Mouse (Mus musculus): Measurements from ENCODE around the gene Cab39. TPM values are rescaled to one million over a fixed set of nuclear protein-coding genes. Genes with fewer than 3 reads are reported as not detected.

Cab39 gene
- total RNA-seq, 2 experiments from 2014 or later = 86.5 to 112 TPM

GRCm38 (mm10) chr1:85894748-85895360 lies 101.6 kb downstream of the Cab39 start:
- intact Hi-C loops (cut with DNase I; ENCODE audit: low total_unique reads) = no loop called here
- peak; percentile 35 for DNase-seq

GRCm38 (mm10) chr1:85895391-85895837 lies 102.2 kb downstream of the Cab39 start:
- intact Hi-C loops (cut with DNase I; ENCODE audit: low total_unique reads) = no loop called here

DNA sequence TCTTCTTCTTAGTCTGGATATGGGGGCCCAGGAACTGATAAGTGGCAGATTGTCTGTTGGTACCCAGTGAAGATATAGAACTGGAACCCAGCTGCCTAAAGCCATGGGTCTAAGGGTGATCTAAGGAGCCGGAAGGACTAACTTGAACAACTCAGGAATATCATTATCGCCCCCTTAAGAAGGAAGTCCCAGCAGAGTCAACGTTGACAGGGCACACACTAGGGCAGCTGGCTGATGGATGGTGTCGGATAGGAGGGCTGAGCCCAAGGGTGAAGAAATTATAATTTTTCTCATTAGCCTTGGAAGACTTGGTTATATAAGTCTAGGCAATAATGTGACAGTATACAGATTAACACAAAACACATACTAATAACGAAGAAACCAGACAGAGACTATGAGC lies 102.9 kb downstream of the Cab39 start:
- intact Hi-C loops (cut with DNase I; ENCODE audit: low total_unique reads) = no loop called here
- DNase-seq = no peak

More at GRCm38 (mm10) chr1:85895391-85895837, 102.2 kb downstream of the Cab39 start:
- DNase-seq = peak; percentile 42

GRCm38 (mm10) chr1:85896781-85897700 lies 103.8 kb downstream of the Cab39 start:
- intact Hi-C loops (cut with DNase I; ENCODE audit: low total_unique reads) = no loop called here

DNA sequence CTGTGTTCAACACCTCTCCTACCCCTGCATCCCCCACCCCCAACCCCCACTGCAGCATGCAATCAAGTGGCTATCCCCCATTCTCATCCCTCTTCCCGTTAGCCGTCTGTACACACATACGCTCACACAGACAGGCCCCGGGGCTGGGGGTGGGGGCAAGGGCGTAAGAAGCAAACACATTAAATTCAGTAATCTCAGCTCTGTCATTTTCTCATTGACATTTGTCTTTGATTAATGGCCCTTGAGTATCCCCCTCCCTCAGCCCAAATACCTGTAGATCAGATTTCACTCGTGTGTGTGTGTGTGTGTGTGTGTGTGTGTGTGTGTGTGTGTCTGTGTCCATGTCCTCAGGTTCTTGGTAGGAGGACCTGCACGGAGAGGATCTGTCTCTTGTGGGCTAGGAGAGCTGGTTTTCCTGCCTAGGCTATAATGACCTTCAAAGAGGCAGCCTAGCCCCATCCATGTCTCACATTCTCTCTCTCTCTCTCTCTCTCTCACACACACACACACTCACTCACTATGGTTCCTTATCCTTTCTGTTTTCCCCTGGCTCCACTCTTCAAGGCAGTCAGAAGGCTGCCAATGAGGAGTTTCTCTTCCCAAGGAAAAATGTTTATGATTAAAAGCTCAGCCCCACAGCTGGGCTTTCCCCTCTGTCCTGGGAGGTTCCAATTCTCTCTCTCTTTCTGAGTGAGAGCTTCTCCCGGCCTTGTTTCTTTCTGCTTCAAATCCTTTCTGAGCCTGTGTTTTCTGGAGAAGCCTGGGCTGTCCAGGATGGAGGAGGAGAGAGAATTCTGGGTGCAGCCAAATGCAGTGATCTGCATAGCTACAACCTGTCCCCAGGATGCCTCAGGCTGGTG lies 104.9 kb downstream of the Cab39 start:
- intact Hi-C loops (cut with DNase I; ENCODE audit: low total_unique reads) = no loop called here
- DNase-seq = no peak

More at GRCm38 (mm10) chr1:85896781-85897700, 103.8 kb downstream of the Cab39 start:
- no peak for DNase-seq

- intact Hi-C loops (cut with DNase I; ENCODE audit: low total_unique reads) = no loop called here
- DNase-seq = no peak
Measured at GRCm38 (mm10) chr1:85898761-85899387, 105.6 kb downstream of the Cab39 start.

GRCm38 (mm10) chr1:85899388-85899761 lies 106.1 kb downstream of the Cab39 start:
- intact Hi-C loops (cut with DNase I; ENCODE audit: low total_unique reads) = no loop called here
- no peak for DNase-seq

- peak; percentile 26 for DNase-seq
- intact Hi-C loops (cut with DNase I; ENCODE audit: low total_unique reads) = no loop called here
Measured at GRCm38 (mm10) chr1:85900521-85901333, 107.5 kb downstream of the Cab39 start.

Small RNAs within 50 kb of the gene (microRNA-seq; reads per million reads assigned to microRNA genes)
- gene Gm25472 (0 reads per million in 2 experiments), gene Mir8096 (0 reads per million in 2 experiments)

Other genes starting within 250 kb of the Cab39 start
- gene G530012D18Rik, start 217.8 kb upstream of the Cab39 start, total RNA-seq (2021) = not detected
- under 1 TPM; 0.49 to 0.84 TPM for gene Sp110, start 194.6 kb upstream of the Cab39 start, total RNA-seq (2021)
- gene Sp140, start 193.1 kb upstream of the Cab39 start, total RNA-seq (2021) = 1 to 10 TPM in 1 of 2 experiments, under 1 TPM in 1; 0.58 to 1.2 TPM
- gene Sp100, start 143.5 kb upstream of the Cab39 start, total RNA-seq (2021) = 1 to 10 TPM; 3.7 to 4.6 TPM
- under 1 TPM in 1 of 2 experiments, not detected in 1; 0.90 TPM for gene A630001G21Rik, start 14.8 kb upstream of the Cab39 start, total RNA-seq (2021)
- 10 to 100 TPM; 48.7 to 50.4 TPM for gene Itm2c, start 100.8 kb downstream of the Cab39 start, total RNA-seq (2021)
- gene 4933407L21Rik, start 135.0 kb downstream of the Cab39 start, total RNA-seq (2021) = under 1 TPM; 0.31 to 0.33 TPM
- gene Gpr55, start 167.6 kb downstream of the Cab39 start, total RNA-seq (2021) = not detected
- gene Spata3, start 223.4 kb downstream of the Cab39 start, total RNA-seq (2021) = not detected